Mouse (Mus musculus) neural tube, embryonic 14.5 days (tissue): ENCODE data around the gene Anxa11. TPM values are rescaled to one million over a fixed set of nuclear protein-coding genes. Genes with fewer than 3 reads are reported as not detected.
A peak's percentile ranks its signal among the peaks of the same experiment; 100 is the strongest.

Experiments
- ATAC-seq: fragments of 200-750 bp; cut with Nextera tagmentation; 2 replicates; pipeline ENCODE4 v1.8.0; 2017; ENCODE audit warnings: low read depth, mild to moderate bottlenecking, moderate TSS enrichment, moderate library complexity
- H3K27ac ChIP-seq: fragments of 300-500 bp; sonication (generic); 2 replicates; pipeline ENCODE4 v1.5.1; 2014; ENCODE audit warnings: low read depth, mild to moderate bottlenecking, control low read depth, low read length, moderate library complexity, mixed read lengths
- H3K27me3 ChIP-seq: fragments of 300-500 bp; sonication (generic); 2 replicates; pipeline ENCODE4 v1.6.1; 2014; ENCODE audit warnings: low read length; ENCODE audit not compliant: control insufficient read depth, insufficient read depth
- H3K36me3 ChIP-seq: fragments of 300-500 bp; sonication (generic); 2 replicates; pipeline ENCODE4 v1.6.1; 2014; ENCODE audit warnings: low read length, mixed read lengths; ENCODE audit not compliant: control insufficient read depth, insufficient read depth
- H3K4me1 ChIP-seq: fragments of 300-500 bp; sonication (generic); 2 replicates; pipeline ENCODE4 v1.6.1; 2014; ENCODE audit warnings: low read length; ENCODE audit not compliant: control insufficient read depth, insufficient read depth
- H3K4me2 ChIP-seq: fragments of 300-500 bp; sonication (generic); 2 replicates; pipeline ENCODE4 v1.6.1; 2014; ENCODE audit warnings: mild to moderate bottlenecking, low read depth, low read length, control low read depth
- H3K4me3 ChIP-seq: fragments of 300-500 bp; sonication (generic); 2 replicates; pipeline ENCODE4 v1.5.1; 2014; ENCODE audit warnings: low read depth, low read length, control low read depth, mixed read lengths
- H3K9ac ChIP-seq: fragments of 300-500 bp; sonication (generic); replicated peaks from 2 replicates; pipeline ENCODE4 v1.6.1; 2014; ENCODE audit warnings: low read depth, mild to moderate bottlenecking, control low read depth, low read length, mixed read lengths
- H3K9me3 ChIP-seq: fragments of 300-500 bp; sonication (generic); 2 replicates; pipeline ENCODE4 v1.6.1; 2016; ENCODE audit warnings: low read length; ENCODE audit not compliant: control insufficient read depth
- WGBS: fragments of 180-500 bp; shearing (Covaris S2); extraction: QIAGEN DNeasy Blood & Tissue Kit; methylation state at CpG from one replicate; pipeline ENCODE4 v1.1.7; 2014; 5-methylcytosine and 5-hydroxymethylcytosine counted together
- polyA plus RNA-seq: library from polyadenylated mRNA; unstranded; fragments of >200 nt; fragmentation: Nextera tagmentation; extraction: Ambion mirVana; gene quantifications from 2 replicates; pipeline ENCODE4 v1.2.1, GENCODE M21; 2014

Anxa11 gene
- polyA plus RNA-seq: 0.91 and 1.7 TPM in 2 replicates

- Histone ChIP-seq H3K27ac (no peak within 1 kb of the TSS), H3K9ac (peak within 1 kb of the TSS; percentile 34), H3K27me3 (peaks cover 19% of the 10 kb centered on the region), H3K4me1 (peaks cover 8% of the 10 kb centered on the region; the same call in 1 of the 2 replicates), H3K4me2 (peak within 1 kb of the TSS; percentile 90), H3K4me3 (peak within 1 kb of the TSS; percentile 42), H3K9me3 (no peaks in the 10 kb centered on the region), H3K36me3 (no peaks in the 10 kb centered on the region)
- WGBS: under 1% methylated on average over 53 of the region's 54 CpGs
- peak; percentile 21; the same call in 1 of the 2 replicates for ATAC-seq
Measured at GRCm38 (mm10) chr14:25841991-25842687, at the start of gene Anxa11. Gene Anxa11, plus strand, starts transcription at chr14:25842156.

- WGBS: 92% methylated on average over 2 of the region's 2 CpGs
- H3K27me3 ChIP-seq: no peaks in the 10 kb centered on the region
- ATAC-seq: no peak
- H3K4me1 ChIP-seq: no peaks in the 10 kb centered on the region
- no peak overlapping the region for H3K4me2 ChIP-seq
- H3K27ac ChIP-seq: no peak overlapping the region
- no peak overlapping the region for H3K4me3 ChIP-seq
- H3K9ac ChIP-seq: no peak overlapping the region
- no peaks in the 10 kb centered on the region for H3K9me3 ChIP-seq
- no peaks in the 10 kb centered on the region for H3K36me3 ChIP-seq
Measured at GRCm38 (mm10) chr14:25794331-25794730, 47.6 kb upstream of the Anxa11 start.

- Histone ChIP-seq H3K27me3 (no peaks in the 10 kb centered on the region), H3K9ac (no peak overlapping the region), H3K4me3 (no peak overlapping the region), H3K27ac (no peak overlapping the region), H3K9me3 (no peaks in the 10 kb centered on the region), H3K4me2 (no peak overlapping the region), H3K4me1 (no peaks in the 10 kb centered on the region), H3K36me3 (no peaks in the 10 kb centered on the region)
- 65% methylated on average over 6 of the region's 6 CpGs for WGBS
- ATAC-seq: no peak
Measured at GRCm38 (mm10) chr14:25795067-25795466, 46.9 kb upstream of the Anxa11 start.

GRCm38 (mm10) chr14:25795561-25796174, 46.3 kb upstream of the Anxa11 start:
- no peak overlapping the region for H3K9ac ChIP-seq
- ATAC-seq: no peak
- 36% methylated on average over 10 of the region's 10 CpGs for WGBS
- H3K9me3 ChIP-seq: no peaks in the 10 kb centered on the region
- H3K27me3 ChIP-seq: no peaks in the 10 kb centered on the region
- no peaks in the 10 kb centered on the region for H3K4me1 ChIP-seq
- H3K4me3 ChIP-seq: no peak overlapping the region
- H3K27ac ChIP-seq: no peak overlapping the region
- H3K36me3 ChIP-seq: no peaks in the 10 kb centered on the region
- H3K4me2 ChIP-seq: no peak overlapping the region

GRCm38 (mm10) chr14:25796619-25797018, 45.3 kb upstream of the Anxa11 start:
- Histone ChIP-seq H3K4me3 (no peak overlapping the region), H3K27ac (no peak overlapping the region)
- WGBS: 73% methylated on average over 7 of the region's 7 CpGs

GRCm38 (mm10) chr14:25800166-25800960, 41.6 kb upstream of the Anxa11 start:
- Histone ChIP-seq H3K4me1 (no peaks in the 10 kb centered on the region), H3K4me2 (0 out of 2 replicates have a peak overlapping the region, but pooled peaks have one; percentile 17), H3K27me3 (no peaks in the 10 kb centered on the region), H3K27ac (no peak overlapping the region), H3K36me3 (no peaks in the 10 kb centered on the region), H3K9ac (no peak overlapping the region), H3K9me3 (no peaks in the 10 kb centered on the region), H3K4me3 (no peak overlapping the region)
- WGBS: 25% methylated on average over 19 of the region's 19 CpGs
- peak; percentile 75 for ATAC-seq

More at GRCm38 (mm10) chr14:25796619-25797018, 45.3 kb upstream of the Anxa11 start:
- Histone ChIP-seq H3K4me2 (no peak overlapping the region), H3K36me3 (no peaks in the 10 kb centered on the region), H3K9ac (no peak overlapping the region), H3K4me1 (no peaks in the 10 kb centered on the region), H3K27me3 (no peaks in the 10 kb centered on the region), H3K9me3 (no peaks in the 10 kb centered on the region)
- ATAC-seq: no peak

- H3K9ac ChIP-seq: no peak overlapping the region
- H3K9me3 ChIP-seq: no peaks in the 10 kb centered on the region
- H3K27ac ChIP-seq: no peak overlapping the region
- ATAC-seq: no peak
- no peak overlapping the region for H3K4me2 ChIP-seq
- H3K4me1 ChIP-seq: no peaks in the 10 kb centered on the region
- no peaks in the 10 kb centered on the region for H3K36me3 ChIP-seq
- no peaks in the 10 kb centered on the region for H3K27me3 ChIP-seq
- H3K4me3 ChIP-seq: no peak overlapping the region
Measured at GRCm38 (mm10) chr14:25802511-25802910, 39.4 kb upstream of the Anxa11 start.

- Histone ChIP-seq H3K4me1 (no peaks in the 10 kb centered on the region), H3K4me3 (no peak overlapping the region), H3K9me3 (no peaks in the 10 kb centered on the region), H3K27ac (no peak overlapping the region), H3K9ac (no peak overlapping the region), H3K27me3 (no peaks in the 10 kb centered on the region), H3K4me2 (no peak overlapping the region), H3K36me3 (no peaks in the 10 kb centered on the region)
- 56% methylated on average over 3 of the region's 3 CpGs for WGBS
- no peak for ATAC-seq
Measured at GRCm38 (mm10) chr14:25803246-25803809, 38.6 kb upstream of the Anxa11 start.
